Mouse (Mus musculus) heart, postnatal 0 days (tissue): Measurements from ENCODE around the gene Tbxa2r. TPM values are rescaled to one million over a fixed set of nuclear protein-coding genes. Genes with fewer than 3 reads are reported as not detected.

Source experiments
- ATAC-seq: fragments of 200-750 bp; cut with Nextera tagmentation; 2 replicates; pipeline ENCODE4 v1.8.0; 2017; ENCODE audit warnings: low read depth, moderate number of reproducible peaks, moderate library complexity; ENCODE audit not compliant: insufficient read depth
- DNase-seq: peaks from one replicate; pipeline ENCODE4 v3.0.0-alpha.2; 2016; ENCODE audit warnings: low spot score
- H3K27ac ChIP-seq: fragments of 300-500 bp; sonication (generic); 2 replicates; pipeline ENCODE4 v1.5.1; 2014; ENCODE audit warnings: low read depth, mild to moderate bottlenecking
- H3K27me3 ChIP-seq: fragments of 300-500 bp; sonication (generic); 2 replicates; pipeline ENCODE4 v1.6.1; 2014; ENCODE audit warnings: low read length, mixed read lengths; ENCODE audit not compliant: control insufficient read depth, insufficient read depth
- H3K36me3 ChIP-seq: fragments of 300-500 bp; sonication (generic); replicated peaks from 2 replicates; pipeline ENCODE4 v1.6.1; 2014; ENCODE audit warnings: low read length, mixed read lengths; ENCODE audit not compliant: control insufficient read depth, insufficient read depth
- H3K4me1 ChIP-seq: fragments of 300-500 bp; sonication (generic); 2 replicates; pipeline ENCODE4 v1.6.1; 2014; ENCODE audit warnings: antibody characterized with exemption; ENCODE audit not compliant: control insufficient read depth, insufficient read depth
- H3K4me2 ChIP-seq: fragments of 300-500 bp; sonication (generic); 2 replicates; pipeline ENCODE4 v1.6.1; 2014; ENCODE audit warnings: low read depth, mild to moderate bottlenecking, low read length, moderate library complexity
- H3K4me3 ChIP-seq: fragments of 300-500 bp; sonication (generic); 2 replicates; pipeline ENCODE4 v1.5.1; 2014; ENCODE audit warnings: low read depth, low read length
- H3K9ac ChIP-seq: fragments of 300-500 bp; sonication (generic); replicated peaks from 2 replicates; pipeline ENCODE4 v1.6.1; 2014; ENCODE audit warnings: low read depth, low read length, mixed read lengths
- H3K9me3 ChIP-seq: fragments of 300-500 bp; sonication (generic); replicated peaks from 2 replicates; pipeline ENCODE4 v1.6.1; 2016; ENCODE audit warnings: low read length; ENCODE audit not compliant: control insufficient read depth
- CTCF ChIP-seq: IDR thresholded peaks from 2 replicates; pipeline ENCODE4 v1.5.1; 2016; ENCODE audit warnings: antibody characterized with exemption, control low read depth, low read depth
- EP300 ChIP-seq: IDR thresholded peaks from 2 replicates; pipeline ENCODE4 v1.6.1; 2016; ENCODE audit warnings: antibody characterized with exemption, low read depth
- WGBS: fragments of 180-500 bp; shearing (Covaris S2); extraction: QIAGEN DNeasy Blood & Tissue Kit; methylation state at CpG from one replicate; pipeline ENCODE4 v1.1.7; 2014; 5-methylcytosine and 5-hydroxymethylcytosine counted together
- polyA plus RNA-seq: library from polyadenylated mRNA; unstranded; fragments of >200 nt; fragmentation: Nextera tagmentation; extraction: Ambion mirVana; gene quantifications from 2 replicates; pipeline ENCODE4 v1.2.1, GENCODE M21; 2015
- total RNA-seq: library from RNA; depleted of rRNA; stranded (reverse); fragments of >200 nt; gene quantifications from 2 replicates; pipeline ENCODE4 v1.2.3, GENCODE M21; 2014; ENCODE audit warnings: low replicate concordance

The Tbxa2r gene
- total and polyA plus RNA-seq, 2 experiments from 2014 or later: 4.7 to 6.3 TPM

DNA sequence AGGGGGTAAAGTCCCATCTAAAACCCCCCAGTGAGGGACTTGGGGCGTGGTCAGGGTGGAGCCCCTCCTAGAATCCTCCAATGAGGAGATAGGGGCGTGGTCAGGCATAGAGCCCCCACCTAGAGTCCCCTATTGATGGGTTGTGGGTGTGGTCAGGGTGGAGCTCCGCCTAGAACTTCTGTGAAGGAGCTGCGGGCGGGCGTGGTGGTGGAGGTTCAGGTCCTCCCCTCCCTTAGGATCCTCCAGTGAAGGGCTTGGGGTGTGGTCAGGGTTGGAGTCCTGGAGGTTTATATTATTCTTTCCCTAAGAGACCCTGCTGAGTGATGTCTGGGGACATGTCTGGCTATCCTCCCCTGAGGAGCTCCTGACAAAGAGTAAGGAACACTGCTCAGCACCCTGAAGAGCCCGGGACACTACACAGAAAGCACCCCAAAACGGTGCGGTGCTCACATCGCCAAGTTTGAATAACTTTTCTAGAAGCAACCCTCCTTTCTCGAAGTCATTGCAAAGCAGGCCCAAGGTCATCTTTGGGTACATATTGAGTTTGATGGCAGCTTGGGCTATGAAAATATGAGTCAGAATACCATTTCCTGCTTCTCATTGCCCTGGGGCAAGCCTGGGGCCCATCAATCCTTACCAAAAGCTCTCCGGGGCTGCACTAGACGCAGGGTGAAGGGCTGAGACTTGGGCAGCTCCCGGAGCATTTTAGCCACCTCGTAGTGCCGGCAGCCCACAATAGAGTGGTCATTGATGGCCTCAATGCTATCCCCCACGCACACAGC lies 12.2 kb downstream of the Tbxa2r start:
- H3K4me3 ChIP-seq: no peak overlapping the region
- WGBS: 57% methylated on average over 17 of the region's 17 CpGs
- H3K27me3 ChIP-seq: peaks cover 19% of the 10 kb centered on the region

DNA sequence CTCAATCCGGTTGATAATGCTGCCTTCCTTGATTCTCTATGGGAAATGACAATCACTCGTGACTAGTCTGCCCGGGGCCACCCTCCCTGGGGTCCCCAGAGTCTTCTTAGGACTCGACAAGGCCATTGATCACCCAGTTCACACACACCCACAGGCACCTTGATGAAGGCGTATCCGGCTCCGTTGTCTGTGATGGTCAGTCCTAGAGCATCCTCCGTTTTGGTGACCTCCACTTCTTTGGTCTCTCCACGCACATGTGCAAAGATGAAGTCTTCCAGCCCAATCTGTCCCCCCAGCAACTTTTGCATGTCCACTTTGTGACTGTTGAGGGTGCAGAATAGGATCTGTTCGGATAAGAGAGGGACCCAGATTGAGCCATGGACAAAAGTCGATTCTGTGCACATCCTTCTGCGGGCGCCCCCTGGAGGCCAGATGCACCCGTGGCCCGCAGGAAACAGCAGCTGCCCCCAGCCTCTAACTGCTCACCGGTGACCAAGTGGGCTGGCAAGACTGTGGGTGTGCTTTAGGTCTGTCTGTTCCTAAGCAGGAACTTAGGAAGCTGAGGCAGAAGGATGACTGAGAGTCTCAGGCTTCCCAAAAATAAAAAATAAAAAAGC lies 12.9 kb downstream of the Tbxa2r start:
- Histone ChIP-seq H3K9ac (no peak overlapping the region), H3K27ac (no peak overlapping the region), H3K4me1 (no peaks in the 10 kb centered on the region), H3K36me3 (peaks cover 6% of the 10 kb centered on the region), H3K27me3 (peaks cover 19% of the 10 kb centered on the region), H3K4me2 (no peak overlapping the region), H3K4me3 (no peak overlapping the region), H3K9me3 (no peaks in the 10 kb centered on the region)
- ATAC-seq: no peak
- DNase-seq: no peak
- 40% methylated on average over 16 of the region's 16 CpGs for WGBS
- TF ChIP-seq CTCF (peak; percentile 70), EP300 (no peak)

More for the DNA sequence above, 12.2 kb downstream of the Tbxa2r start:
- ATAC-seq: no peak
- Histone ChIP-seq H3K27ac (no peak overlapping the region), H3K9me3 (no peaks in the 10 kb centered on the region), H3K9ac (no peak overlapping the region), H3K36me3 (no peaks in the 10 kb centered on the region), H3K4me1 (no peaks in the 10 kb centered on the region), H3K4me2 (no peak overlapping the region)
- no peak for TF ChIP-seq EP300
- no peak for TF ChIP-seq CTCF
- no peak for DNase-seq

DNA sequence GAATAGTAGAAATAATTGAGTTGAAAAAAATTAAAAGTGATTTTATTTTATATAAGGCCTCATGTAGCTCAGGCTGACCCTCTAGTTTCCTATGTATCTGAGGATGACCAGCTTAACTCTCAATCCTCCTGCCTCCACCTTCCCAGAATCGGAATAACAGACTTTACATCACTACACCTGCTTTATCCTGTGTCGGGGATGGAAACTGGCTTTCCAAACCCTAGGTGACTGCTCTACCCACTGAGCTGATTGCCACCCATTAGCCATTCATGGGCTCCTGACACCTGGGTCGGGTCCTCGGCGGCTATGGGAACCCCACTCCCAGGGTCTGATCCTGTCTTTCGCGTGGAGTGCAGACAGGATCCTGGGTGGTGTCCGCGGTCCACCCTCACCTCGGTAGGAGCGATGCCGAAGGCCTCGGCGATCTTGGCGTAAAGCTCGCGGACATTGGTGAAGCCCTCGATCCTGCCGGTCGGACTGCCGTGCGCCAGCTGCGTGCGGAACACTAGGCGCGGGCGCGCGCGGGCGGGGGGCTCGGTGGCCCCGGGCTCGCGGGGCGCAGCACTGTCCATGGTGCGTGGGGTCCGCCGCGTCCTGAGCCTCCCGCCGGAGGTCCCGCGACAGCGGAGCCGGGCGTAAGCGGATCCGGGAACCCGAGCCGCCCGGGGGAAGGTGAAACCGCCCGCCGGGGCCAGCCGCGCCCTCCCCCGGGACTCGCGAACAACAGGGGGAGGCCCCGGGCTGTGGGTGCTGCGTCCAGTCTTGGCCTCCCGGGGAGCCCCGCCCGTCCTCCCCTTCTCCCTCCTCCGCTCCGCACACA lies 14.4 kb downstream of the Tbxa2r start, which contains the start of gene Gipc3:
Gene Gipc3 (minus strand): TSS at position 581 of the 820 bp plus-strand sequence.
- peaks cover 18% of the 10 kb centered on the region for H3K36me3 ChIP-seq
- TF ChIP-seq CTCF: no peak
- no peak for TF ChIP-seq EP300
- no peak for DNase-seq
- 0 out of 2 replicates have a peak, but pooled peaks have one; percentile 2 for ATAC-seq
- peak within 1 kb of the TSS; percentile 62 for H3K4me3 ChIP-seq
- peak within 1 kb of the TSS; percentile 72 for H3K9ac ChIP-seq
- H3K27ac ChIP-seq: no peak within 1 kb of the TSS
- H3K4me2 ChIP-seq: peak within 1 kb of the TSS; percentile 93
- WGBS: 5% methylated on average over 57 of the region's 67 CpGs
- H3K4me1 ChIP-seq: 0 out of 2 replicates have a peak, but pooled peaks cover 3% of the 10 kb centered on the region
- no peaks in the 10 kb centered on the region for H3K9me3 ChIP-seq
- peaks cover 19% of the 10 kb centered on the region for H3K27me3 ChIP-seq

DNA sequence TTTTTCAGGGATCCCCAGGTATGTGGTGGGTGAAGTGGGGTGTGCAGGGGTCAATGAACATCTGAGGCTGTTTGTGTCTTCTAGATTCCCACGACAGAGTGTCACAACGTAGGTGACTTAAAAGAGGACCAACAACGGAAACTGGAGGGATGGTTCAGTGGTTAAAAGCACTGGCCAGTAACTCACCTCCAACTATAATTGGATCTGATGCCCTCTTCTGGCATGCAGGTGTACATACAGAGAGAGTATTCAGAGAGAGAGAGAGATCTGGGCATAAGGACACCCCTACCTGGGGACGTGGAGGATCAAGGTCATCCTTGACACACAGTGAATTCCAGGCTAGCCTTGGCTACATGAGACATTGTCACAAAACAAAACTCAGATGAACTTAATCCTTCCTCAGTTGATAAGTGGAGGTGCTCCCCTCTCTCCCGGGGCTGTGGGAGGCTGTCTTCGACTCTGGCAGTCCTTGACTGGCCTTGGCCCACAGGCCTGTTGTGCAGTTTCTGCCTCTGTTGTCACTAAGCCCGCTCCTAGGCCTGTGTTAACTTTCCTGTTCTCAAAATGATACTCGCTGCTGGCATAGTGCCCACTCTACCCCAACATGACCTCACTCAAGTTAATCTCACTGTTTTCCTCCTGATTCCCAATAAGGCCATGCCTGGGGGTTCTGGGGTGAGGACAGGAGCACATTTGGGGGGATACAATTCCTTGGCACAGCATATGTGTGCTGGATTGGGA lies 16.1 kb downstream of the Tbxa2r start:
- Histone ChIP-seq H3K27me3 (peaks cover 19% of the 10 kb centered on the region), H3K27ac (no peak overlapping the region; the same call in 1 of the 2 replicates), H3K4me1 (peaks cover 8% of the 10 kb centered on the region), H3K9ac (no peak overlapping the region), H3K4me2 (no peak overlapping the region), H3K36me3 (peaks cover 24% of the 10 kb centered on the region), H3K4me3 (no peak overlapping the region), H3K9me3 (no peaks in the 10 kb centered on the region)
- TF ChIP-seq EP300: no peak
- TF ChIP-seq CTCF: peak; percentile 41; the same call in 1 of the 2 replicates
- ATAC-seq (no peak), DNase-seq (no peak)
- WGBS: 25% methylated on average over 8 of the region's 8 CpGs

DNA sequence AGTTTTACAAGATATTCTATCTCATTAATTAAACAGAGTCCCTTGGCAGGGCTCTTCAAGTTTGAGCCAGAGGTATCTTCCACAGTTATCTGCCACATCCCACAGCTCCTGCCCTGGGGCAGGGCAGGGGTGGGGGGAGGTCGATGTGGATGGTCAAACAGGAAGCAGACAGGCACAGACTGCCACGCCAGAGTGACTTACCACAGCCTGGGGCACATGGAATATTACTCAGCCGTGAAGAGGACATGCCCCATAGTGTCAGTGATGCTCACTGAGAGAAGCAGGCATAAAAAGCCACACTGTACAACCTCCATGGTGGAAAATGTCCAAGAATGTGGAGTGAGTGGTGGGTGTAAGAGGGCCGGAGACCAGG lies 16.6 kb downstream of the Tbxa2r start:
- peaks cover 19% of the 10 kb centered on the region for H3K27me3 ChIP-seq
- no peak overlapping the region for H3K4me2 ChIP-seq
- H3K9ac ChIP-seq: no peak overlapping the region
- DNase-seq: no peak
- TF ChIP-seq EP300: no peak
- no peak for TF ChIP-seq CTCF
- H3K36me3 ChIP-seq: peaks cover 24% of the 10 kb centered on the region
- peaks cover 9% of the 10 kb centered on the region for H3K4me1 ChIP-seq
- no peaks in the 10 kb centered on the region for H3K9me3 ChIP-seq
- H3K4me3 ChIP-seq: no peak overlapping the region
- H3K27ac ChIP-seq: no peak overlapping the region
- ATAC-seq: no peak
- 81% methylated on average over 4 of the region's 4 CpGs for WGBS
